Mouse (Mus musculus): ENCODE results near the gene Hist1h2bc.

Gene Hist1h2bc

GRCm38 (mm10) chr13:23683755-23684281 is at the start of gene Hist1h2bc, which contains the start of gene Hist1h2ac:
Hist1h2bc (plus strand) TSS chr13:23684199.
Hist1h2ac (minus strand) TSS chr13:23683948.
- DNase-seq (ENCODE audit: low read depth, low spot score), result peak; percentile 98

GRCm38 (mm10) chr13:23659636-23660366 is 24.2 kb upstream of the Hist1h2bc start:
- no peak for DNase-seq (ENCODE audit: low read depth, low spot score)

GRCm38 (mm10) chr13:23662536-23662935 is 21.5 kb upstream of the Hist1h2bc start:
- no peak for DNase-seq (ENCODE audit: low read depth, low spot score)

- DNase-seq (ENCODE audit: low read depth, low spot score), result no peak
Measured at GRCm38 (mm10) chr13:23681990-23682582, 1.9 kb upstream of the Hist1h2bc start.

- no peak for DNase-seq (ENCODE audit: low read depth, low spot score)
Measured at GRCm38 (mm10) chr13:23682623-23682946, 1.4 kb upstream of the Hist1h2bc start.

GRCm38 (mm10) chr13:23682947-23683754 is 848 bp upstream of the Hist1h2bc start:
- DNase-seq (ENCODE audit: low read depth, low spot score), result peak; percentile 48

- peak; percentile 81 for DNase-seq (ENCODE audit: low read depth, low spot score)
Measured at GRCm38 (mm10) chr13:23684295-23684945, 421 bp downstream of the Hist1h2bc start.

GRCm38 (mm10) chr13:23685121-23685861 is 1.3 kb downstream of the Hist1h2bc start:
- DNase-seq (ENCODE audit: low read depth, low spot score), result peak; percentile 42

- no peak for DNase-seq (ENCODE audit: low read depth, low spot score)
Measured at GRCm38 (mm10) chr13:23685966-23686365, 2.0 kb downstream of the Hist1h2bc start.

GRCm38 (mm10) chr13:23687181-23687580 is 3.2 kb downstream of the Hist1h2bc start:
- DNase-seq (ENCODE audit: low read depth, low spot score), result no peak

- DNase-seq (ENCODE audit: low read depth, low spot score), result no peak
Measured at GRCm38 (mm10) chr13:23687907-23688306, 3.9 kb downstream of the Hist1h2bc start.

GRCm38 (mm10) chr13:23688956-23689355 is 5.0 kb downstream of the Hist1h2bc start:
- no peak for DNase-seq (ENCODE audit: low read depth, low spot score)

- no peak for DNase-seq (ENCODE audit: low read depth, low spot score)
Measured at GRCm38 (mm10) chr13:23689459-23689858, 5.5 kb downstream of the Hist1h2bc start.

GRCm38 (mm10) chr13:23693856-23694440 is 9.9 kb downstream of the Hist1h2bc start:
- no peak for DNase-seq (ENCODE audit: low read depth, low spot score)

- DNase-seq (ENCODE audit: low read depth, low spot score), result no peak
Measured at GRCm38 (mm10) chr13:23694956-23695355, 11.0 kb downstream of the Hist1h2bc start.

- DNase-seq (ENCODE audit: low read depth, low spot score), result no peak
Measured at GRCm38 (mm10) chr13:23695514-23695913, 11.5 kb downstream of the Hist1h2bc start, which contains the start of gene Hist1h1t. Hist1h1t (plus strand) TSS chr13:23695814.

GRCm38 (mm10) chr13:23696061-23696474 is 12.1 kb downstream of the Hist1h2bc start:
- peak; percentile 47 for DNase-seq (ENCODE audit: low read depth, low spot score)

- peak; percentile 89 for DNase-seq (ENCODE audit: low read depth, low spot score)
Measured at GRCm38 (mm10) chr13:23697491-23698299, 13.7 kb downstream of the Hist1h2bc start.

- DNase-seq (ENCODE audit: low read depth, low spot score), result peak; percentile 100
Measured at GRCm38 (mm10) chr13:23698300-23698693, 14.3 kb downstream of the Hist1h2bc start, which contains the start of gene Hist1h4c. Hist1h4c (minus strand) TSS chr13:23698454.
